Mouse (Mus musculus): ENCODE measurements around the gene Mamstr.

- TF ChIP-seq ZNF384 (IDR thresholded peaks at IDR 0.05; ENCODE audit: low read depth, low read length): no peak
- no peak for TF ChIP-seq MAFK (IDR thresholded peaks at IDR 0.05; ENCODE audit: insufficient read depth, low read depth, low read length)
- no peak for TF ChIP-seq ZC3H11A (IDR thresholded peaks at IDR 0.05; ENCODE audit: borderline replicate concordance, low read depth, low read length)
- TF ChIP-seq HCFC1 (IDR thresholded peaks at IDR 0.05; ENCODE audit: borderline replicate concordance, insufficient read depth, low read length): no peak
Measured at GRCm38 (mm10) chr7:45642083-45642482, 2.3 kb downstream of the Mamstr start.
